Mouse (Mus musculus): Measurements from ENCODE around the gene Zc3h15. TPM values are rescaled to one million over a fixed set of nuclear protein-coding genes. Genes with fewer than 3 reads are reported as not detected.
"Not testable (repeated sequence)": the region's sequence is repeated elsewhere in the genome, so short reads cannot be mapped to it uniquely, and the experiment has no call there.

Gene Zc3h15
- total and polyA plus RNA-seq, 2 experiments from 2014 or later = 18.1 to 83.1 TPM

DNA sequence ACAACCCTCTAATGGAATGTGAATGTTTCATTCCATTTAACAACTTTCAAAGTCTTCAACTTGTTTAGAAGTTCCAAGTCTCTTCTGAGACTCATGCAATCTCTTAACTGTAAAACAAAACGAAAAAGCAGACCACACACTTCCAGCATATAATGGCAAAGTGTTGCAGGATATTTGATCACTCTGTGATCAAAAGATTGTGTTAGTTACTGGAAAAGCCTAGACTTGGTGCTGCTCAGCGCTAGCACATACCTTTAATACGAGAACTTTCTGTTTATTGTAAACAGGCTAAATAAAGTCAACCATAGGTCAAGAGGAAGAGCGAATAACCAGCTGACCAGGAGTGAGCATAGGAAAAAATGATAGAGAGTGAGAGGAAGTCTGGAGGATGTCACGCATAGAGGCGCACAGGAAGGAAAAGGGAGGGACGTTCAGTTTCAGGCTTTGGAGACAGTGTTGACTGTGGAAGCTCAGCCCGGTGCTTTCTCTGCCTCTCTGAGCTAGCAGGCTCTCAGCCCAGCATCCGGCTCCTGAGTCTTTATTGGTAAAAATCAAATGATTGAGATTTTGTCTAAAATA lies 61.4 kb downstream of the Zc3h15 start:
- no peak overlapping the region for H3K27ac ChIP-seq (ENCODE audit: low read depth)
- peak; percentile 55 for DNase-seq (ENCODE audit: low spot score)
- H3K27me3 ChIP-seq (ENCODE audit: control insufficient read depth, insufficient read depth, low read length) = no peaks in the 10 kb centered on the region
- H3K4me2 ChIP-seq (ENCODE audit: low read depth, low read length) = no peak overlapping the region
- no peak overlapping the region for H3K9ac ChIP-seq (replicated peaks; ENCODE audit: low read depth, low read length)
- no peak overlapping the region for H3K4me3 ChIP-seq (ENCODE audit: low read depth, low read length)
- no peaks in the 10 kb centered on the region for H3K9me3 ChIP-seq (replicated peaks; ENCODE audit: control insufficient read depth, low read length)
- TF ChIP-seq EP300 (IDR thresholded peaks at IDR 0.05; ENCODE audit: low read depth) (no peak), CTCF (IDR thresholded peaks at IDR 0.05; ENCODE audit: low read depth) (no peak)
- no peaks in the 10 kb centered on the region for H3K36me3 ChIP-seq (replicated peaks; ENCODE audit: control insufficient read depth, insufficient read depth, low read length)
- H3K4me1 ChIP-seq (ENCODE audit: control insufficient read depth, insufficient read depth) = 0 out of 2 replicates have a peak, but pooled peaks cover 5% of the 10 kb centered on the region
- ATAC-seq (ENCODE audit: insufficient read depth, low read depth) = peak; percentile 64
- 52% methylated on average over 9 of the region's 9 CpGs for WGBS

DNA sequence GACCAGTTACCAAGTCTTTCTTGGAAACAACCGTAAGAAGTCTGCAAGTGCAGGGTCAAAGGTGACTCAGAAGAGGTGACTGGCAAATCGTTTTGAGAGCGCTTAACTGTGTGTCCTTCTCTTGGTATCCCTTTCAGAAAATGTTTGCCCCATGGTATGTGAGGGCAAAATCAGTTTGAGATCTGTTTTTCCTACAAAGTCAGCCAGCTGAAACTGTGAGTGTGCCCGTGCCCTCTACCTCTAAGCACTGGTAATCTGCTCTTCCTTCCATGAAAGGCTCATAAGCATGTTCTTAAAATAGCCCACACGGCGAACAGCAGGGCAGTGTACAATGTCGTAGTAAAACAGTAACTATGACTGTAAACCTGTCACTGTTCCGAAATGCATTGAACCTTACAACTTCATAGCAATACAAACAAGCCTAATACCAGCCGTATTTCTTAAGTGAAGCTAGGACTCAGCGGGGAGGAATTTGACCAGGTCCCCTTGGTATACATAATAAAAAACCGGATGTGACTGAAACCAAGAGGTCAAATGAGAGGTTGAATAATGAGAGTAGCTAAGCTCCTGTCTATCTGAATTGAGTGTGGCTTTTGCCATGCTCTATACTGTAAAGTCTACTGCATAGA lies 65.8 kb downstream of the Zc3h15 start:
- no peak for TF ChIP-seq EP300 (IDR thresholded peaks at IDR 0.05; ENCODE audit: low read depth)
- no peak for TF ChIP-seq CTCF (IDR thresholded peaks at IDR 0.05; ENCODE audit: low read depth)
- no peaks in the 10 kb centered on the region for H3K27me3 ChIP-seq (ENCODE audit: control insufficient read depth, insufficient read depth, low read length)
- no peaks in the 10 kb centered on the region for H3K36me3 ChIP-seq (replicated peaks; ENCODE audit: control insufficient read depth, insufficient read depth, low read length)
- 0 out of 2 replicates have a peak, but pooled peaks cover 5% of the 10 kb centered on the region for H3K4me1 ChIP-seq (ENCODE audit: control insufficient read depth, insufficient read depth)
- DNase-seq (ENCODE audit: low spot score) (no peak), ATAC-seq (ENCODE audit: insufficient read depth, low read depth) (peak; percentile 76)
- H3K9ac ChIP-seq (replicated peaks; ENCODE audit: low read depth, low read length) = no peak overlapping the region
- H3K9me3 ChIP-seq (replicated peaks; ENCODE audit: control insufficient read depth, low read length) = no peaks in the 10 kb centered on the region
- no peak overlapping the region for H3K4me3 ChIP-seq (ENCODE audit: low read depth, low read length)
- 45% methylated on average over 11 of the region's 11 CpGs for WGBS
- no peak overlapping the region for H3K4me2 ChIP-seq (ENCODE audit: low read depth, low read length)
- H3K27ac ChIP-seq (ENCODE audit: low read depth) = no peak overlapping the region

DNA sequence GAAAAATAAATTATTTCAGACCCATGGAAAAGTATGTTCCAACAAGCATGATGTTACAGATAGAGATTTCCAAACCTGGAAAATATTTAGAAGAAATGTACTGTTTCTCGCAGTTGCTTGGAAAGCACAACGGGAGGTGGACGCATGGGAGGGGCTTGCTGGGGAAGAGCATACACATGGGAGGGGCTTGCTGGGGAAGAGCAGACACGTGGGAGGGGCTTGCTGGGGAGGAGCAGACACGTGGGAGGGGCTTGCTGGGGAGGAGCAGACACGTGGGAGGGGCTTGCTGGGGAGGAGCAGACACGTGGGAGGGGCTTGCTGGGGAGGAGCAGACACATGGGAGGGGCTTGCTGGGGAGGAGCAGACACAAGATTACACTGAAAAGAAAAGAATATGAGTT lies 69.0 kb downstream of the Zc3h15 start:
- not testable (repeated sequence) for ATAC-seq (ENCODE audit: insufficient read depth, low read depth); H3K4me1 ChIP-seq (ENCODE audit: control insufficient read depth, insufficient read depth); H3K27me3 ChIP-seq (ENCODE audit: control insufficient read depth, insufficient read depth, low read length); DNase-seq (ENCODE audit: low spot score); H3K27ac ChIP-seq (ENCODE audit: low read depth); H3K9me3 ChIP-seq (replicated peaks; ENCODE audit: control insufficient read depth, low read length); H3K4me3 ChIP-seq (ENCODE audit: low read depth, low read length); H3K36me3 ChIP-seq (replicated peaks; ENCODE audit: control insufficient read depth, insufficient read depth, low read length); H3K9ac ChIP-seq (replicated peaks; ENCODE audit: low read depth, low read length); H3K4me2 ChIP-seq (ENCODE audit: low read depth, low read length)
- 65% methylated on average over 7 of the region's 7 CpGs for WGBS

DNA sequence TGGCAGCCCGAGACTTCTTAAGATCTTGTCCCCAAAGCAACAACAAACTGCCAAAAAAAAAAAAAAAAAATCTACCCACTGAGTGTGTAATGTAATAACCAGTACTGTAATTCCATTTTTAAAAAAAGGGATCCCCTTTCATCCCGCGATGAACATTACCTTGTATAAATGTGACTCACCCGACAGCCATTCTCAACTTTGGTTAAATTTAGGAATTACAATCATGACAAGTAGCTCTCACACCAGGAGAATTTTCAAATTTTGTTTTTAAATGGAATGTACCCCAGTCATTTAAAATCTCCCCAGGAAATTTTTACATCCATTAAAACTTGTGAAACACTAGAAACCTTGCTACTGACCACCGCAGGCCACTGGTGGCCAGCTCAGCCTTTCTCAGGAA lies 69.7 kb downstream of the Zc3h15 start:
- 86% methylated on average over 5 of the region's 5 CpGs for WGBS
- Histone ChIP-seq H3K9me3 (replicated peaks; ENCODE audit: control insufficient read depth, low read length) (no peaks in the 10 kb centered on the region), H3K27me3 (ENCODE audit: control insufficient read depth, insufficient read depth, low read length) (peaks cover 4% of the 10 kb centered on the region; the same call in 1 of the 2 replicates), H3K27ac (ENCODE audit: low read depth) (no peak overlapping the region), H3K9ac (replicated peaks; ENCODE audit: low read depth, low read length) (no peak overlapping the region), H3K4me2 (ENCODE audit: low read depth, low read length) (no peak overlapping the region), H3K4me3 (ENCODE audit: low read depth, low read length) (no peak overlapping the region), H3K4me1 (ENCODE audit: control insufficient read depth, insufficient read depth) (0 out of 2 replicates have a peak, but pooled peaks cover 5% of the 10 kb centered on the region), H3K36me3 (replicated peaks; ENCODE audit: control insufficient read depth, insufficient read depth, low read length) (no peaks in the 10 kb centered on the region)
- TF ChIP-seq CTCF (IDR thresholded peaks at IDR 0.05; ENCODE audit: low read depth) = no peak
- TF ChIP-seq EP300 (IDR thresholded peaks at IDR 0.05; ENCODE audit: low read depth) = no peak
- ATAC-seq (ENCODE audit: insufficient read depth, low read depth) (no peak), DNase-seq (ENCODE audit: low spot score) (no peak)

Other genes starting within 250 kb of the Zc3h15 start
- gene Itgav, start 80.0 kb downstream of the Zc3h15 start, total RNA-seq (2014; rRNA removed; ENCODE audit: low replicate concordance) = 23.2 and 66.4 TPM in 2 replicates
- 37.4 and 42.1 TPM in 2 replicates for gene Itgav, start 80.0 kb downstream of the Zc3h15 start, polyA plus RNA-seq (2015; fragmentation: Nextera tagmentation; extraction: Ambion mirVana)
- gene Fam171b, start 168.2 kb downstream of the Zc3h15 start, total RNA-seq (2014; rRNA removed; ENCODE audit: low replicate concordance) = 0.19 and 0.50 TPM in 2 replicates
- gene Fam171b, start 168.2 kb downstream of the Zc3h15 start, polyA plus RNA-seq (2015; fragmentation: Nextera tagmentation; extraction: Ambion mirVana) = 0.55 and 0.67 TPM in 2 replicates